Mouse (Mus musculus): ENCODE measurements around the gene Cyp3a41b.
"Not testable (repeated sequence)": the region's sequence is repeated elsewhere in the genome, so short reads cannot be mapped to it uniquely, and the experiment has no call there.

The Cyp3a41b gene

GRCm38 (mm10) chr5:145584630-145585029 is at the start of gene Cyp3a41b:
Gene Cyp3a41b, minus strand, starts transcription at chr5:145584730.
- DNase-seq (ENCODE audit: low spot score in 2 of 2): not testable (repeated sequence)

- not testable (repeated sequence) for DNase-seq (ENCODE audit: low spot score in 2 of 2)
Observed at GRCm38 (mm10) chr5:145632286-145632685, 47.8 kb upstream of the Cyp3a41b start.

- DNase-seq (ENCODE audit: low spot score in 2 of 2): not testable (repeated sequence)
Observed at GRCm38 (mm10) chr5:145604891-145605290, 20.4 kb upstream of the Cyp3a41b start.

- DNase-seq (ENCODE audit: low spot score in 2 of 2): not testable (repeated sequence)
Observed at GRCm38 (mm10) chr5:145597851-145598250, 13.3 kb upstream of the Cyp3a41b start.

- not testable (repeated sequence) for DNase-seq (ENCODE audit: low spot score in 2 of 2)
Observed at GRCm38 (mm10) chr5:145577321-145577720, 7.2 kb downstream of the Cyp3a41b start.

- DNase-seq (ENCODE audit: low spot score in 2 of 2): not testable (repeated sequence)
Observed at GRCm38 (mm10) chr5:145575660-145576059, 8.9 kb downstream of the Cyp3a41b start.

GRCm38 (mm10) chr5:145571922-145572321 is 12.6 kb downstream of the Cyp3a41b start:
- DNase-seq (ENCODE audit: low spot score in 2 of 2): not testable (repeated sequence)

Measured in urinary bladder, postnatal 36 days (tissue).